Mouse (Mus musculus): ENCODE data around the gene Rbms3. TPM values are rescaled to one million over a fixed set of nuclear protein-coding genes. Genes with fewer than 3 reads are reported as not detected.

Gene Rbms3
- polyA plus RNA-seq, 1 experiment from 2014 or later, result 23.5 TPM

- H3K27ac ChIP-seq (ENCODE audit: low read depth, low read length), result no peak overlapping the region
- H3K4me2 ChIP-seq, result no peak overlapping the region
- WGBS, result 76% methylated on average over 4 of the region's 4 CpGs
- H3K36me3 ChIP-seq (ENCODE audit: control insufficient read depth, insufficient read depth, low read length), result no peaks in the 10 kb centered on the region
- ATAC-seq (replicated peaks; ENCODE audit: low FRiP score) (no peak), DNase-seq (ENCODE audit: low spot score) (no peak)
- H3K4me1 ChIP-seq (replicated peaks; ENCODE audit: control insufficient read depth, insufficient read depth, low read length), result no peaks in the 10 kb centered on the region
- no peaks in the 10 kb centered on the region for H3K9me3 ChIP-seq (ENCODE audit: control insufficient read depth, low read length)
- H3K27me3 ChIP-seq (replicated peaks; ENCODE audit: control insufficient read depth, insufficient read depth, low read length), result no peaks in the 10 kb centered on the region
- no peak overlapping the region for H3K4me3 ChIP-seq (ENCODE audit: low read depth, low read length)
- no peak overlapping the region for H3K9ac ChIP-seq (ENCODE audit: low read depth, low read length)
These were observed 799.8 kb downstream of the Rbms3 start for GRCm38 (mm10) chr9:116829929-116830328.

DNA sequence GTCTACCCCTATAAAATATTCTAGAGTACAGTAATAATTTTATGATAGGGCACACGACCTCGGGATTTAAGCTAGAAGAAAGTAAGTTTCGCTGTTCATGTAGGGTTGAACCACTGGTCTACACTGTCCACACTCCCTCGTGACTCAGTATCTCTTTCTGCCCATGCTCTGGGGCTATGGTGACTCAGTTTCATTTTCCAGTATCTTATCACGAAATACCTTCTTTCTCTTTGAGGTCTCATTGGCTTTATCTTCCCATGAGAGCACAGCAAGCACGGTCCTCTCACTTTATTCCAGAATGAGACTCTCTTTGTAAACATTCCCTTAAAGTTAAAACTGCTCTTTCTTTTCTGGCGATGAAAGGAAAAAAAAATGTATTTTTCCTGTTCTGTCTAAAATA lies 808.1 kb downstream of the Rbms3 start:
- H3K36me3 ChIP-seq (ENCODE audit: control insufficient read depth, insufficient read depth, low read length), result no peaks in the 10 kb centered on the region; the same call in 1 of the 2 replicates
- DNase-seq (ENCODE audit: low spot score), result no peak
- peak; percentile 88 for ATAC-seq (replicated peaks; ENCODE audit: low FRiP score)

GRCm38 (mm10) chr9:116817196-116817595 lies 812.5 kb downstream of the Rbms3 start:
- Histone ChIP-seq H3K4me2 (no peak overlapping the region), H3K36me3 (ENCODE audit: control insufficient read depth, insufficient read depth, low read length) (no peaks in the 10 kb centered on the region; the same call in 1 of the 2 replicates), H3K9me3 (ENCODE audit: control insufficient read depth, low read length) (no peaks in the 10 kb centered on the region), H3K9ac (ENCODE audit: low read depth, low read length) (no peak overlapping the region), H3K27ac (ENCODE audit: low read depth, low read length) (no peak overlapping the region), H3K4me3 (ENCODE audit: low read depth, low read length) (no peak overlapping the region), H3K27me3 (replicated peaks; ENCODE audit: control insufficient read depth, insufficient read depth, low read length) (no peaks in the 10 kb centered on the region), H3K4me1 (replicated peaks; ENCODE audit: control insufficient read depth, insufficient read depth, low read length) (peaks cover 4% of the 10 kb centered on the region; the same call in 1 of the 2 replicates)
- DNase-seq (ENCODE audit: low spot score) (no peak), ATAC-seq (replicated peaks; ENCODE audit: low FRiP score) (peak; percentile 51; the same call in 1 of the 2 replicates)
- WGBS, result 75% methylated on average over 1 of the region's 1 CpGs

More for the DNA sequence above, 808.1 kb downstream of the Rbms3 start:
- Histone ChIP-seq H3K9ac (ENCODE audit: low read depth, low read length) (no peak overlapping the region), H3K27me3 (replicated peaks; ENCODE audit: control insufficient read depth, insufficient read depth, low read length) (no peaks in the 10 kb centered on the region), H3K9me3 (ENCODE audit: control insufficient read depth, low read length) (no peaks in the 10 kb centered on the region), H3K27ac (ENCODE audit: low read depth, low read length) (no peak overlapping the region), H3K4me3 (ENCODE audit: low read depth, low read length) (no peak overlapping the region), H3K4me1 (replicated peaks; ENCODE audit: control insufficient read depth, insufficient read depth, low read length) (peaks cover 5% of the 10 kb centered on the region; the same call in 1 of the 2 replicates), H3K4me2 (no peak overlapping the region)
- 69% methylated on average over 7 of the region's 7 CpGs for WGBS

DNA sequence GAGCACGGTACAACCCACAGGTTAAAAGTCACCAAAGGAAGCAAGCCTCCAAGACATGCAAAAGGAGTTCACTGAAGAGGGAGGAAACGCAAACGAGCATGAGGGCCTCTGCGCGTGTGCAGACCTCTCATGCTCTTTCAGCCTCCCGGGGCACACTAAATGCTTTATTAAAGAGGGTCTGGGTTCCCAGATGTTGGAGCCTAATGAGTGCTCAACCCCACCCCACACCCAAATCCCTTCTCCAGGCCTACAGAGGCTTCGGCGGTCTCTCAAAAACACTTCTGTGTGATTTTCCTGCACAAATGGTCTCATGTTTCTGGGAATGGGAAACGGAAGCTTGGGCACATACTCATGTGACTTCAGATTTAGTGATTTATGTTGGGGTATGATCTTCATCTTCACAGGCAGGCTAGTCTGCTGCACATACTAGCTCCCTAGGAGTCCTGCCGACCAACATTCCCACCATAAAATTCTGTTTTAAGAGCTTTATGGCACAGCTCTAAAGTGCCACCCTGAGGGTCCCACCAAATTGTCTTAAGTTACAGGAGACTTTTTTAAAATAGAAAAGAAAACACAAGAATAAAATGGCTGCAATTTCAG lies 815.1 kb downstream of the Rbms3 start:
- Histone ChIP-seq H3K9ac (ENCODE audit: low read depth, low read length) (no peak overlapping the region), H3K4me2 (no peak overlapping the region), H3K36me3 (ENCODE audit: control insufficient read depth, insufficient read depth, low read length) (no peaks in the 10 kb centered on the region; the same call in 1 of the 2 replicates), H3K27ac (ENCODE audit: low read depth, low read length) (no peak overlapping the region), H3K27me3 (replicated peaks; ENCODE audit: control insufficient read depth, insufficient read depth, low read length) (no peaks in the 10 kb centered on the region), H3K4me3 (ENCODE audit: low read depth, low read length) (no peak overlapping the region), H3K9me3 (ENCODE audit: control insufficient read depth, low read length) (no peaks in the 10 kb centered on the region), H3K4me1 (replicated peaks; ENCODE audit: control insufficient read depth, insufficient read depth, low read length) (no peaks in the 10 kb centered on the region; the same call in 1 of the 2 replicates)
- no peak for ATAC-seq (replicated peaks; ENCODE audit: low FRiP score)
- 79% methylated on average over 10 of the region's 10 CpGs for WGBS
- no peak for DNase-seq (ENCODE audit: low spot score)

DNA sequence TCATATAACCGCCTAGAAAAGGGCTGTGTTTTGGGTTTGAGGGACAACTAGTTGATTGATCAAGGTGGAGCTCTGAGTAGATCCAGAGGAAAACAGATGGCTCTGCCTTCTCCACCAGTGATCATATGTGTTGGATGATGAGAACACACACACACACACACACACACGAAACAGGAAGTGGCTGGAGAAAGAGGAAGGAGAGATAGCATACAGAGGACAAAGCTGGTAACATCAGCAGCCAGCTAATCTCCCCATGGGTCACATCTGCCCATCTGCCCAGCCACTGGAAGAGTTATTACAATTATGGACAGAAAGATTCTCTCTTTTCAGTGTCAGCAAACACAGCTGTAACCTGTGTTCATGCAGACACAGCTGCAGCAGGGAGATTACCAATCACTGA lies 816.3 kb downstream of the Rbms3 start:
- no peaks in the 10 kb centered on the region for H3K27me3 ChIP-seq (replicated peaks; ENCODE audit: control insufficient read depth, insufficient read depth, low read length)
- DNase-seq (ENCODE audit: low spot score) (no peak), ATAC-seq (replicated peaks; ENCODE audit: low FRiP score) (peak; percentile 19; the same call in 1 of the 2 replicates)
- 24% methylated on average over 2 of the region's 2 CpGs for WGBS
- H3K36me3 ChIP-seq (ENCODE audit: control insufficient read depth, insufficient read depth, low read length), result no peaks in the 10 kb centered on the region
- H3K4me2 ChIP-seq, result no peak overlapping the region
- H3K4me1 ChIP-seq (replicated peaks; ENCODE audit: control insufficient read depth, insufficient read depth, low read length), result no peaks in the 10 kb centered on the region; the same call in 1 of the 2 replicates
- no peak overlapping the region for H3K27ac ChIP-seq (ENCODE audit: low read depth, low read length)
- no peak overlapping the region for H3K4me3 ChIP-seq (ENCODE audit: low read depth, low read length)
- no peaks in the 10 kb centered on the region for H3K9me3 ChIP-seq (ENCODE audit: control insufficient read depth, low read length)
- no peak overlapping the region for H3K9ac ChIP-seq (ENCODE audit: low read depth, low read length)

DNA sequence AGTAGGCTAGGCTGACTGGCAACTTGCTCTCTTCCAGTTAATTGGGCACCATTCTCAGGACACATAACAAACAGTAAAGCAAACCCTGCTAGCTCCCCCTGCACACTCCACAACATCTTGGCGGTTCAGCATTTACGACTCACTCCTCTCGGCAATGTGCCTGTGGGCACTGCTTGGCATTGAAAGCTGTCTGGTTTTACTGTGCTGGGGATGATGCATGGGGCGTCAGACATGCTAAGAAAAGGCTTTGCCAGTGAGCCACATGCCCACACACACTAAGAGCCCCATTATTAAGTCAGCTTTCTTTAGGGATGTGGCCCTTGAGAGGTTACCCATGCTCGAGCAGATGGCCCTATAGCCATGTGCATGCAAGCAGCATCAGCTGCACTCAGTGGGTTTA lies 820.5 kb downstream of the Rbms3 start:
- no peak overlapping the region for H3K4me2 ChIP-seq
- no peaks in the 10 kb centered on the region for H3K27me3 ChIP-seq (replicated peaks; ENCODE audit: control insufficient read depth, insufficient read depth, low read length)
- ATAC-seq (replicated peaks; ENCODE audit: low FRiP score) (no peak), DNase-seq (ENCODE audit: low spot score) (no peak)
- H3K4me1 ChIP-seq (replicated peaks; ENCODE audit: control insufficient read depth, insufficient read depth, low read length), result no peaks in the 10 kb centered on the region; the same call in 1 of the 2 replicates
- no peaks in the 10 kb centered on the region for H3K9me3 ChIP-seq (ENCODE audit: control insufficient read depth, low read length)
- H3K4me3 ChIP-seq (ENCODE audit: low read depth, low read length), result no peak overlapping the region
- WGBS, result 80% methylated on average over 5 of the region's 5 CpGs
- H3K36me3 ChIP-seq (ENCODE audit: control insufficient read depth, insufficient read depth, low read length), result no peaks in the 10 kb centered on the region
- H3K27ac ChIP-seq (ENCODE audit: low read depth, low read length), result no peak overlapping the region
- no peak overlapping the region for H3K9ac ChIP-seq (ENCODE audit: low read depth, low read length)

DNA sequence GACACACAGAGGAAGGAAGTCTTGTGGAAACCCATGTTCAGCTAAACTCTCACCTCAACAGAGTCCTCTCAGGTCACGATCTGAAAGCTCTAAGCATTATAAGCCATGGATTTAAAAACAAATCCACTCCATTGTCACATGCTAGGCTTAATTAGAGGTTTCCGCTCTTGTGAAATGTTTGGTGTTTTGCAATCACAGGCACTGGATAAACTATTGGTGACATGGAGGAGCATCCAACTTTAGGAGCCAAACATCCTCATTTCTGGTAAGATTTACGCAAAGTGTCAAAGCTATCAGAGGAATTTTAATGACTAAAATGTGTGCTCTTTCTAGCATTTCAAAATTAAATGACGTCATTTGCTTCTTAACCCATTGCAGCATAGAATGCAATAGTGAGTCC lies 821.3 kb downstream of the Rbms3 start:
- ATAC-seq (replicated peaks; ENCODE audit: low FRiP score) (no peak), DNase-seq (ENCODE audit: low spot score) (no peak)
- H3K27ac ChIP-seq (ENCODE audit: low read depth, low read length), result no peak overlapping the region
- H3K9ac ChIP-seq (ENCODE audit: low read depth, low read length), result no peak overlapping the region
- H3K36me3 ChIP-seq (ENCODE audit: control insufficient read depth, insufficient read depth, low read length), result no peaks in the 10 kb centered on the region
- no peaks in the 10 kb centered on the region; the same call in 1 of the 2 replicates for H3K4me1 ChIP-seq (replicated peaks; ENCODE audit: control insufficient read depth, insufficient read depth, low read length)
- no peaks in the 10 kb centered on the region for H3K27me3 ChIP-seq (replicated peaks; ENCODE audit: control insufficient read depth, insufficient read depth, low read length)
- 77% methylated on average over 4 of the region's 4 CpGs for WGBS
- H3K4me3 ChIP-seq (ENCODE audit: low read depth, low read length), result no peak overlapping the region
- no peak overlapping the region for H3K4me2 ChIP-seq
- no peaks in the 10 kb centered on the region for H3K9me3 ChIP-seq (ENCODE audit: control insufficient read depth, low read length)

DNA sequence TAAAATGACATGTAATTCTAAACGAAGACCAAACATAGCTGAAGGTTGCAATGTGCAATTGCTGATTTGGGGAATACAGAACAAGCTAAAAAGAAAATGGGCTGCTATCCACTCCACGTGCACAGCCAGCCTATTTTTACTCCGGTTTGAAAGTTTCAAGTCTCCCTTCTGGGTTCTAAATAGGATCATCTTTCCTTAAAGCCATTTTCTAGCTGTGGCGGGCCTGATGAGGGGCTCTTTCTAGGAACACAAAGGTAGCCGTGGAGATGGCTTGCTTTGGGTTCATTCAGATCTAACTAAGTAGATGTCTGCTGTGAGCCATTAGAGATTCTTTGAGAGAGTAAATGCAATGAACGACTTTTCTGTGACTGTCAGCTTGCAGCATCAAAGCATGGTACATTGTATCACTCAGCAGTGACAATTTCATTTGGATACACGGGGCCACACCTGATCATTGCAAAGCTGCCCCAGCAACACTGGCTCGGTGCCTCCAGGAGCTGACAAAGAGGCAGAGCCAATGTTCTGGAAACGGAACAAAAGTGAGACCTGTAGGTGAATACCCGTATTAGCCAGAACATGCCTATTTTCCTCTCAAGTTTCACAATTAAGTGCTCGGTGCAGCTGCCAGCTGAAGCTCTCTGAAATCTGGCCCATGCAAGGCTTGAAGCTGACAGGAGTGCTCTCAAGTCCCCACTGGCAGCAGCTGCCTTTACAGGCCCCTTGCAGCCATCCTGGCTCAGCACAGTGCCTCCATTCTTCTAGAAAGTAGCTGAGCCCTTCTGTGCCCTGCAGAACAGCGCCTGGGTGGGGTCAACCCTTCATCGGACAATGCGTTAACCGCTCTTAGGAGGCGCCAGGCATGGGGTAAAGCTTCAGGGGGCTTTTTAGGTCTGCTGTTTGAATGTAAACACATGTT lies 822.3 kb downstream of the Rbms3 start:
- Histone ChIP-seq H3K36me3 (ENCODE audit: control insufficient read depth, insufficient read depth, low read length) (no peaks in the 10 kb centered on the region), H3K9me3 (ENCODE audit: control insufficient read depth, low read length) (no peaks in the 10 kb centered on the region), H3K27me3 (replicated peaks; ENCODE audit: control insufficient read depth, insufficient read depth, low read length) (no peaks in the 10 kb centered on the region), H3K4me3 (ENCODE audit: low read depth, low read length) (no peak overlapping the region), H3K9ac (ENCODE audit: low read depth, low read length) (no peak overlapping the region), H3K4me2 (no peak overlapping the region), H3K27ac (ENCODE audit: low read depth, low read length) (peak overlapping the region; percentile 39; the same call in 1 of the 2 replicates), H3K4me1 (replicated peaks; ENCODE audit: control insufficient read depth, insufficient read depth, low read length) (no peaks in the 10 kb centered on the region)
- 71% methylated on average over 16 of the region's 16 CpGs for WGBS
- DNase-seq (ENCODE audit: low spot score), result no peak
- ATAC-seq (replicated peaks; ENCODE audit: low FRiP score), result no peak
